Mouse (Mus musculus) kidney, postnatal 14 days (tissue): ENCODE data around the gene Aldoc.

ENCODE experiments used
- DNase-seq: peaks from one replicate; pipeline ENCODE4 v3.0.0; 2022; ENCODE audit warnings: mixed read lengths

Gene Aldoc

DNA sequence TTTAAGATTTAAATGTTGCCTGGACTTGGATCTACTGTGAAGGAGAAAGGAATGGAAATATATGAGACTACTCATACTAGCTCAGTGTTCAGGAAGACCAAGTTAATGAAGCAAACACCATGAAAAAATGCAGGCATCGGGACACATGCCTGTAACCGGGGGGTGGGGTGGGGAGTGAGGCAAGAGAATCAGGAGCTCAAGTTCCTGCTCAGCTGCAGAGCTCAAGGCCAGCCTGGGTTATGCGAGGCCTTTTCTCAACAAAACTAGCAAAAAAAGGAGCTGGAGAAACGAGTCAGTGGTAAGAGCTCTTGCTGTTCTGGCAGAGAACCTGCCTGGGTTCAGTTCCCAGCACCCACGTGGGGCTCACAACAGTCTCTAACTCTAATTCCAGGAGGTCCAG, 11.2 kb downstream of the Aldoc start:
- no peak for DNase-seq

DNA sequence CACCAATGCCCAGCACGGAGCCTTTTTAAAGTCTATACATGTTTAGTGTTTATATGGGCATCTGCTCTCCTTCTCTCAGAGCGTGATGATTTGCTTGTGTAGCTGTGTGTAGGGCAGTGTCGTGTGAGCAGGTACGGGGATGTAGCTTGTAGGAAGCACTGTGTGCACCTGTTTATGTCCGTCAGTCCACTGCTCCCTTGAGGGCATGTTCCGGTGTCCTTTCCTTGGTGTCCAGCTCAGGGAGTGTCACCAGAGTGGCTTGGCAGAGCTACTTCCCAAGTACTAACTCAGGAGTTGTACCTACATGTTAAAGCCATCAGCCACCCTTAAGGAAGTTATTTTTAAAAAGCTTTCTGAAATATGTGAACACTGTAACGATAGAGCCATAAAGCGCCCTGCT, 14.3 kb downstream of the Aldoc start:
- DNase-seq, result no peak

GRCm38 (mm10) chr11:78341702-78342101, 18.9 kb downstream of the Aldoc start:
- DNase-seq, result no peak

- DNase-seq, result peak; percentile 90
These were observed 20.9 kb downstream of the Aldoc start, which contains the start of gene Unc119 for GRCm38 (mm10) chr11:78343381-78344327. TSS of gene Unc119 (plus strand) at chr11:78343482.

DNA sequence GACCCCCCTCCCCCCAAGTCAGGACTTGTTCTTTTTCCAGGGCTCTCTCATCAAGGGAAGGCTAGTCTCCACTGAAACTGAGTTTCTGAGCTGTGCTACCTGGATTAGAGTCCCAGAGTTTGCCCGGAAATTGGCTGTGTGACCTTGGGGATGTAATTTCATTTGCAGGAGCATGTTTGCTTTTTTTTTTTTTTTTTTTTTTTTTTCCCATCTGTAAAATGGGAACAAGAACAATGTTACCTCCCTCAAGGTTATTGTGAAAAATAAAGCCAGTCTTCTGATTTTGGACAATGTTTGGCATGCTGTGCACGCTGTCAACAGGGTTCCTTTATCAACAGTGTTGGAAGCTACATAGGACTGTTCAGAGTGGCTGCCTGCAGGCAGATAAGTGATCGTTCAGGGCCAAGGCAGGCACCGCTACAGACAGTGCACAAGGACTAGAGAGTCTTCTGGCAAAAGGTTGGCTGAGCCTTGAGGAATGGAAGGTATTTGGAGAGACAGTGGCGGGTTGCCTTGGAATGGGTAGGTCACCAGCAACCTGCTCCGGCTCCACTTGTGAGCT, 21.6 kb downstream of the Aldoc start:
- DNase-seq, result no peak

DNA sequence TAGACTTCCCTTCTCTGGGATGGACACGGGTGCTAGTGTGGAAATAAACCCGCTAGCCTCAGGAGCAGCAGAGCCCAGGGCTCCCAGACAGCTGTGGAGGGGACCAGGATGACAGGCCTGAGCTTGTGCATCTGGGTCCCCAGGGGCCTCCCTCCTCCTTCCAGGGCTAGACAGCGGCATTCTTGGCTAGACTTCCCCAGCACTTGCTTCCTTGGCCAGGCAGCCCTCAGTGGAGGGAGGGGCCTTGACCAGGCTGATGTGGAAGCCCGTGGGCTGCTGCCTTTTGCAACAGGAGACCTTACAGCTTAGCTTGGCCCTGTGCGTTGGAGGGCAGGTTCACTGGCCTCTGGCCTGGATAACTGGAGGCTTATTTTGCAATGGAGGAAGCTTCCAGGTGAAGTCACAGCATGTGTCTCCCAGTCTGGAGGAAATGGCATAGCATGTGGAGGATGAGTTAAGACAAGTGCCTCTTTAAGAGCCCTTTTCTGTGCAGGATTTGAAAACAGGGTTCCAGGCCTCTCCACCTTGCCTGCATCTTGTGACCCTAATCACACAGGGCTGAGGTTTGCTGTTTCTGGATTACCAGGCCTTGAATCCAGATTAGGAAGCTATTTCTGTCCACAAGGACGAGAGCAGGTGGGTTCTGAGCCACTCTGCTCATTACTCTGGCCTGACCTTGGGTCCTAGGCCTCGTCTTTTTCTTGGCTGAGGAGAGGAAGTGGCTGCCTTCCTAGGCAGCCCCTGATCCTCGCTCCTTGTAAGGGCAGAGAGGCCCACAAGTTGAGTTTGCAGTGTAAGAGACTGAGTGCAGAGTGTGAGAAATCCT, 22.3 kb downstream of the Aldoc start:
- peak; percentile 73 for DNase-seq

- DNase-seq, result no peak
These were observed 23.0 kb downstream of the Aldoc start for GRCm38 (mm10) chr11:78345801-78346200.

DNA sequence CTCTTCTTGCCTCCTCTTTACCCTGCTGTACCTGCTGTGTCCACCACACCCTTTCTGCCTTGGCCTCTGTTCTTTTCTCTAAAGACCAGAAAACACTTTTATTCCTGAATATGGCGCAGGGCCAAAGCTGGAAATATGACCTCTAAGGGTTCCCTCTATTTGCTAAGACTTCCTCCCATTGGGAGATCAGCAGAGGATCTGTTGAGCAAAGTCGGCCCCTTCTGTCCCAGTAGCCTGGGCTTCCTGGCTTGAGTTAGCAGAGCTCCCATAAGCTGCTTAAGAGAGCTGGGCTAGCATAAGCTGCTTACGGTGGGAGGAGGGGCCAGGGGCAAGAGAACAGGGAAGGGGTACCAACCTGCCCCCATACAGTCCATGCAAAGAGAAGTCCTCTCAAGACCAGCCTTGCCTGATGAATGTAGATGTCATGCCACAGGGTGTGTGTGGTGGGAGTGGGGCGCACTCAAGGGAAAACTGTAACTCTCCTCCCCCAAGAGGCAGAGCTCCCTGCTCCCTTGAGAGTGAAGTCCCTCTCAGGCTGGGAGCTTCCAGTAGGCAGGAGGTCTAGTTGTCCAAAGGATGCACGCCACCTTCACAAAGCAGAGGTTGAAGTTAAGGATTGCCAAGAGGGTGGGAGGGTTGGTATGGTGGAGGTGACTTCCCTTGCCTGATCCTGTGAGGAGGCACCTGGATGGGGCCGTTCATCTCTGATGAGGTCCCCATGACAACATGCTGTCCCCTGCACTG, 23.7 kb downstream of the Aldoc start:
- no peak for DNase-seq

GRCm38 (mm10) chr11:78347070-78347754, 24.4 kb downstream of the Aldoc start:
- peak; percentile 72 for DNase-seq

- no peak for DNase-seq
These were observed 25.1 kb downstream of the Aldoc start for GRCm38 (mm10) chr11:78347908-78348307.

DNA sequence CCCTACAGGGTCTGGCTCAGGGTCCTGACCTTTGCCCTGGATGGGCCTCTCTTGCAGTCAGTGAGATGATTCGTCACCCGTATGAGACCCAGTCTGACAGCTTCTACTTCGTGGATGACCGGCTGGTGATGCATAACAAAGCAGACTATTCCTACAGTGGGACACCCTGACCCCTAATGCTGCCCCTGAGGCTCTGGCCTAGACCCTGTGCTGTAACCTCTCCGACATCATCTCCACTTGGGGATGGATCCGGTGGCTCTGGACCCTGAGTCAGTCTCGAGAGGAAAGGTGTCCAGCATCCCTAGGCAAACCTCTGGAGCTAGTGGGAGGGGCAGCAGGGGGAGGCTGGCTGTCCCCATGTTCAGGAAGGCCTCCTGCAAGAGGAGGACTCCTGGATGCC, 25.7 kb downstream of the Aldoc start:
- no peak for DNase-seq

GRCm38 (mm10) chr11:78349441-78350358, 26.9 kb downstream of the Aldoc start:
- DNase-seq, result peak; percentile 43

DNA sequence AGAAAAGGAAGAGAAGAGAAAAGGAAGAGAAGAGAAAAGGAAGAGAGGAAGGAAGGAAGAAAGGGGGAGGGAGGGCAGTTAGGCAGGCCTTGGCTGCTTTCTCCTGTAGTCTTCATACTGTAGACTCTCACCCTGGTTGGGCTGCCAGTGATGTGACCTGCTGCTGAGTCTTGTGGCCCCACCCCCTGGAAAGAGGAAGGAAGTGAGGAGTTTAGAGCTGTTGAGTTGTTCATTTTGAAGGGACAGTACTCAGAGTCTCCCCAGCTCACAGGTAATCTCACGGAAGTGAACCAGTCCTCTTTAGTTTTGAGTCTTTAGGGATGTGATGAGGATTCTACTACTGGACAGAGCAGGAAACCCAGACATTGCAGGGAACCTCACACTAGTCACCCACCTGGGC, 30.3 kb downstream of the Aldoc start:
- DNase-seq, result no peak

DNA sequence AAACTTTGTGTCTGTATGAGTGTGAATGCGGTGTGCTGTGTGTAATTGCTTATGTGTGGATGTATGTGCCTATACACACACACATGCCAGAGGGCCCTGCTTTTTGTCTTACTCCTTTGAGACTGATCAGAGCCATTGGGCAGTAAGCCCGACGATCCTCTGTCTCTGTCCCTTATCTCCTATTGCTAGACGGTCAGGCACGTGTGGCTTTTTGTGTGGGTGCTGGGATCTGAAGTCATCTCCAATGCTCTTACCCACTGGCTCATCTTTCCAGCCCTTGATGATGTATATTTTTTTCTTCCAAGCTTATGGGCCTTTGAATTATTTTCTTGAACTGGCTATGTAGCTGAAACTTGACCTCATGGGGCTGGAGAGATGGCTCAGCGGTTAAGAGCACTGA, 32.1 kb downstream of the Aldoc start:
- no peak for DNase-seq

GRCm38 (mm10) chr11:78355471-78356238, 32.9 kb downstream of the Aldoc start:
- peak; percentile 62 for DNase-seq

- peak; percentile 56 for DNase-seq
These were observed 35.7 kb downstream of the Aldoc start for GRCm38 (mm10) chr11:78358330-78359007.

DNA sequence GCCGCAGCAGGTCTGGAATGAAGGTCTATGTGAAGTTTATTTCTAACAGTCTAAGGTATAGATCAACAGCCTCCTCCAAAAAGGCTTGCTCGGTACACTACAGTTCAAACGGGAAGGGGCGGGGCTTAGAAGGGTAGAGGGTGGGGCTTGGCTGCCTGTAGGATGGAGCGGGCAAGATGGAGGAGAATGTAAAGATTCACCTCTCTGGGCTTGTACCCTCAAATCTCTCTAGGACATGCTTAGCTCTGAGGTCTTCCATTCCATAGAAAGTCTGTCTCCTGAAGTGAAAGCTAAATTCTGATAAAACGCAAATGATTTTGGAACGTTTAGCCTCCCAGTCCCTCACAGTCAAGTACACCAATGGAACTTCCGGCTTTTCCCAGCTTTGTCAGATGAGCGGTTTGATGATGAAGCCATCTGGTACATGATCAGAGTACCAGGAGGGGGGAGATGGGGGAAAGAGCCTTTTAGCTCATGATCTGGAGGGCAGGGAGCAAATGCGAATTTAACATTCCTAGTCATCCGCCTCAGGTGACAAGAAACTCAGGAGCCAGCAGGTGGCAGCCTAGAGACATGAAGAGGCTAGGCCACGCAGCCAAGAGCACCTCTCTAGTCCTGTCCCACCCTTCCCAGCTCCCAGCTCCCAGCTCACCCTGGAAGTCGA, 37.5 kb downstream of the Aldoc start:
- DNase-seq, result peak; percentile 85

DNA sequence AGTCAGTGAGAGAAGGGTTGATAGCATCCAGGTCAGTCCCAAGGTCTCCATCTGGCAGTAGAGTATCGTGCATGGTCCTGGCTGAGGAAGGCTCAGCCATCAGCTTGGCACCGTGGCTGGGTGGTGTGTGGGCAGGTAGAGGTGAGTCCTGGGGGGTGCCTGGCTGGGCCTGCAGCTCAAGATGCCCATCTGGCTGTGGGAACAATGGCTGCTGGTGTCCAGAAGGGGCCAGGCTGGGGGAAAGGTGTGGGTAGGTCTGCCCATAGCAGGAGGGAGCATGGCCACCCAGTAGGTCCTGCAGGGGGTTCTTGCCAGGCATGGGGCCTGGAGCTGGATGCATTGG, 38.0 kb downstream of the Aldoc start:
- DNase-seq, result no peak
